12 mouse cellular contexts compared by ENCODE assay signal in genomic region chr17:47230715-47231114, GRCm38 (mm10).
DNase-seq lines count a peak whose midpoint lies in the region; ATAC-seq and TF ChIP-seq lines count a peak whose summit lies in the region.
"Had no signal": no experiment of that assay in that cellular context is flagged by ENCODE, and none has a peak within 500 bp of the region (broad histone marks: within the 10 kb centered on the region; RNA-seq: fewer than 3 reads in every experiment).

No protein-coding gene starts in this region.

- WGBS in kidney, postnatal 0 days = 97% methylated on average over 8 of the region's 10 CpGs
- 93% methylated on average over 10 of the region's 10 CpGs for WGBS in small intestine, adult 2 months
- 97% methylated on average over 10 of the region's 10 CpGs for WGBS in midbrain, embryonic 13.5 days

- no peaks in the 10 kb centered on the region for H3K27me3 ChIP-seq in kidney, postnatal 0 days (ENCODE audit: insufficient read depth, low read length)
- no peaks in the 10 kb centered on the region for H3K27me3 ChIP-seq in small intestine, adult 2 months (ENCODE audit: control insufficient read depth, insufficient read depth, low read length)
- H3K27me3 ChIP-seq in midbrain, embryonic 13.5 days = no peaks in the 10 kb centered on the region
- H3K27me3 ChIP-seq: heart, embryonic 15.5 days; lung, embryonic 15.5 days had no signal

- no peaks in the 10 kb centered on the region for H3K9me3 ChIP-seq in kidney, postnatal 0 days (replicated peaks; ENCODE audit: low read length)
- H3K9me3 ChIP-seq in midbrain, embryonic 13.5 days = no peaks in the 10 kb centered on the region; the same call in 1 of the 2 replicates
- H3K9me3 ChIP-seq: heart, embryonic 15.5 days; lung, embryonic 15.5 days had no signal

- H3K27ac ChIP-seq in kidney, postnatal 0 days = no peak overlapping the region
- no peak overlapping the region for H3K27ac ChIP-seq in small intestine, adult 2 months (ENCODE audit: insufficient read depth, low read depth, low read length)
- H3K27ac ChIP-seq in midbrain, embryonic 13.5 days = no peak overlapping the region
- H3K27ac ChIP-seq: heart, embryonic 15.5 days; lung, embryonic 15.5 days had no signal

- H3K36me3 ChIP-seq in kidney, postnatal 0 days (ENCODE audit: insufficient read depth, low read length) = 0 out of 2 replicates have a peak, but pooled peaks cover 6% of the 10 kb centered on the region
- no peaks in the 10 kb centered on the region; the same call in 1 of the 2 replicates for H3K36me3 ChIP-seq in small intestine, adult 2 months (ENCODE audit: control insufficient read depth, insufficient read depth, low read length)
- H3K36me3 ChIP-seq in midbrain, embryonic 13.5 days = peaks cover 47% of the 10 kb centered on the region

- no peak for ATAC-seq in kidney, postnatal 0 days (replicated peaks; ENCODE audit: low FRiP score, low read depth)
- ATAC-seq in midbrain, embryonic 13.5 days = no peak

- DNase-seq in kidney, postnatal 0 days (ENCODE audit: low spot score) = no peak
- no peak for DNase-seq in kidney, adult 11 months
- peak; percentile 22 for DNase-seq in thymus, postnatal 14 days
- DNase-seq in thymus, adult 18-20 months = no peak
- peak; percentile 45 for DNase-seq in WW6 (ENCODE audit: low read depth, low spot score)
- no peak for DNase-seq in cerebellum, adult 9-10 months
- DNase-seq: cerebellum, postnatal 25 days had no signal

- no peak overlapping the region for H3K9ac ChIP-seq in kidney, postnatal 0 days (ENCODE audit: low read depth, low read length)
- H3K9ac ChIP-seq in midbrain, embryonic 13.5 days (replicated peaks) = no peak overlapping the region
- H3K9ac ChIP-seq: heart, embryonic 15.5 days; lung, embryonic 15.5 days had no signal

- H3K4me3 ChIP-seq in kidney, postnatal 0 days (replicated peaks; ENCODE audit: low read depth, low read length) = no peak overlapping the region
- no peak overlapping the region for H3K4me3 ChIP-seq in small intestine, adult 2 months (ENCODE audit: low read depth, low read length)
- no peak overlapping the region for H3K4me3 ChIP-seq in midbrain, embryonic 13.5 days (replicated peaks)
- H3K4me3 ChIP-seq: erythroblast, embryonic 14.5 days; heart, embryonic 15.5 days; lung, embryonic 15.5 days had no signal

- peak; percentile 41; the same call in 1 of the 2 replicates for TF ChIP-seq CTCF in kidney, postnatal 0 days (IDR thresholded peaks at IDR 0.05; ENCODE audit: low read depth)
- peak; percentile 24; the same call in 1 of the 2 replicates for TF ChIP-seq CTCF in small intestine, adult 2 months (IDR thresholded peaks at IDR 0.05; ENCODE audit: extremely low read depth, insufficient read length, insufficient replicate concordance, low read depth, low read length)

- no peak for TF ChIP-seq POLR2A in small intestine, adult 2 months (IDR thresholded peaks at IDR 0.05; ENCODE audit: low read depth, low read length)

- no peak overlapping the region for H3K4me2 ChIP-seq in kidney, postnatal 0 days (ENCODE audit: low read length)
- no peak overlapping the region for H3K4me2 ChIP-seq in midbrain, embryonic 13.5 days (replicated peaks)
- H3K4me2 ChIP-seq: heart, embryonic 15.5 days; lung, embryonic 15.5 days had no signal

- peaks cover 4% of the 10 kb centered on the region for H3K4me1 ChIP-seq in kidney, postnatal 0 days (replicated peaks; ENCODE audit: insufficient read depth, low read length)
- H3K4me1 ChIP-seq in small intestine, adult 2 months (ENCODE audit: control insufficient read depth, insufficient read depth, insufficient read length, low read length) = no peaks in the 10 kb centered on the region; the same call in 1 of the 2 replicates
- peaks cover 4% of the 10 kb centered on the region; the same call in 1 of the 2 replicates for H3K4me1 ChIP-seq in midbrain, embryonic 13.5 days (replicated peaks)

Comparison
In these comparisons a context has a peak if more than half of its experiments do, and no peak if none do; other contexts are left out.
1. DNase-seq: peak in thymus, postnatal 14 days (single experiment) and WW6 (single experiment); none in kidney, postnatal 0 days (single experiment), kidney, adult 11 months (single experiment), thymus, adult 18-20 months (0 of 2) and cerebellum, adult 9-10 months (single experiment).